Mouse (Mus musculus) intestine, postnatal 0 days (tissue): ENCODE results near the gene Adamts2. TPM values are rescaled to one million over a fixed set of nuclear protein-coding genes. Genes with fewer than 3 reads are reported as not detected.

Source experiments
- ATAC-seq: fragments of 200-750 bp; cut with Nextera tagmentation; 2 replicates; pipeline ENCODE4 v1.8.0; 2017; ENCODE audit warnings: mild to moderate bottlenecking, moderate TSS enrichment, moderate library complexity
- H3K27ac ChIP-seq: fragments of 300-500 bp; sonication (generic); 2 replicates; pipeline ENCODE4 v1.5.1; 2014; ENCODE audit warnings: mild to moderate bottlenecking, low read depth, low read length, moderate library complexity
- H3K27me3 ChIP-seq: fragments of 300-500 bp; sonication (generic); replicated peaks from 2 replicates; pipeline ENCODE4 v1.6.1; 2014; ENCODE audit warnings: low read length, mixed read lengths; ENCODE audit not compliant: control insufficient read depth, insufficient read depth
- H3K36me3 ChIP-seq: fragments of 300-500 bp; sonication (generic); 2 replicates; pipeline ENCODE4 v1.6.1; 2014; ENCODE audit warnings: mild to moderate bottlenecking, moderate library complexity; ENCODE audit not compliant: control insufficient read depth, insufficient read depth
- H3K4me1 ChIP-seq: fragments of 300-500 bp; sonication (generic); replicated peaks from 2 replicates; pipeline ENCODE4 v1.6.1; 2014; ENCODE audit warnings: antibody characterized with exemption, low read length, mixed read lengths; ENCODE audit not compliant: control insufficient read depth, insufficient read depth
- H3K4me2 ChIP-seq: fragments of 300-500 bp; sonication (generic); replicated peaks from 2 replicates; pipeline ENCODE4 v1.6.1; 2014; ENCODE audit warnings: low read depth, mild to moderate bottlenecking, moderate library complexity
- H3K4me3 ChIP-seq: fragments of 300-500 bp; sonication (generic); 2 replicates; pipeline ENCODE4 v1.5.1; 2014; ENCODE audit warnings: low read depth, low read length
- H3K9ac ChIP-seq: fragments of 300-500 bp; sonication (generic); 2 replicates; pipeline ENCODE4 v1.6.1; 2014; ENCODE audit warnings: mild to moderate bottlenecking, low read depth, low read length
- H3K9me3 ChIP-seq: fragments of 300-500 bp; sonication (generic); 2 replicates; pipeline ENCODE4 v1.6.1; 2016; ENCODE audit warnings: mixed run types; ENCODE audit not compliant: control insufficient read depth
- CTCF ChIP-seq: sonication (generic); IDR thresholded peaks from 2 replicates; pipeline ENCODE4 v1.5.1; 2016; ENCODE audit warnings: low read depth, mild to moderate bottlenecking, control low read depth, antibody characterized with exemption, moderate library complexity
- WGBS: fragments of 180-500 bp; shearing (Covaris S2); extraction: QIAGEN DNeasy Blood & Tissue Kit; methylation state at CpG from one replicate; pipeline ENCODE4 v1.1.7; 2014; 5-methylcytosine and 5-hydroxymethylcytosine counted together
- polyA plus RNA-seq: library from polyadenylated mRNA; unstranded; fragments of >200 nt; fragmentation: Nextera tagmentation; extraction: Ambion mirVana; gene quantifications from 2 replicates; pipeline ENCODE4 v1.2.1, GENCODE M21; 2015

Gene Adamts2
- polyA plus RNA-seq, result 4.6 and 4.8 TPM in 2 replicates

GRCm38 (mm10) chr11:50601641-50602355 lies at the start of gene Adamts2:
TSS of gene Adamts2 (plus strand) at chr11:50602084.
- H3K4me1 ChIP-seq, result no peaks in the 10 kb centered on the region
- H3K27me3 ChIP-seq, result peaks cover 47% of the 10 kb centered on the region
- H3K27ac ChIP-seq, result no peak within 1 kb of the TSS
- peak; percentile 55 for ATAC-seq
- WGBS, result under 1% methylated on average over 70 of the region's 82 CpGs
- TF ChIP-seq CTCF, result no peak; the same call in 1 of the 2 replicates
- H3K4me3 ChIP-seq, result peak within 1 kb of the TSS; percentile 60
- H3K9me3 ChIP-seq, result no peaks in the 10 kb centered on the region
- peak within 1 kb of the TSS; percentile 89 for H3K4me2 ChIP-seq
- H3K36me3 ChIP-seq, result no peaks in the 10 kb centered on the region
- H3K9ac ChIP-seq, result peak within 1 kb of the TSS; percentile 40; the same call in 1 of the 2 replicates

GRCm38 (mm10) chr11:50557064-50557463 lies 44.8 kb upstream of the Adamts2 start:
- no peaks in the 10 kb centered on the region for H3K27me3 ChIP-seq
- 88% methylated on average over 3 of the region's 3 CpGs for WGBS
- H3K4me1 ChIP-seq, result no peaks in the 10 kb centered on the region
- H3K9me3 ChIP-seq, result no peaks in the 10 kb centered on the region
- H3K4me2 ChIP-seq, result no peak overlapping the region
- H3K4me3 ChIP-seq, result no peak overlapping the region
- no peak overlapping the region for H3K27ac ChIP-seq
- TF ChIP-seq CTCF, result no peak
- H3K36me3 ChIP-seq, result no peaks in the 10 kb centered on the region
- ATAC-seq, result no peak
- H3K9ac ChIP-seq, result no peak overlapping the region

DNA sequence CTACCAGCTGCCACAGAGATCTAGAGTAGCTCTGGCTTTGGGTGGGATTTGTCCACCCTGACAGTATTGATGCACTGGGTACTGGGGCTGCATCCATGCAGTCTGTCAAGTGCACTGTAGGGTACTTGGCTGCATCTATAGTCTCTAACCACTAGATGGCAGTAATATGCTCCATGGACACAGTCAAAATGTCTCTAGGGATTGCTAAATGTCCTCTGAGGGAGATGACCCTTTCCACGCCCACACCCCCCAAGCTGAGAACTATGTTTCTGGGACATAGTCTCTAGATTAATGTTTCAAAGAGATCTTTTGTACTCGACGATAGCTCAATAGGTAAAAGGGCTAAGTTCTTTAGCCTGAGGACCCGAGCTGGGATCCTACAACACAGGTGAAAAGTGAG lies 42.8 kb upstream of the Adamts2 start:
- Histone ChIP-seq H3K27me3 (no peaks in the 10 kb centered on the region), H3K4me1 (no peaks in the 10 kb centered on the region), H3K27ac (no peak overlapping the region), H3K36me3 (no peaks in the 10 kb centered on the region), H3K4me3 (no peak overlapping the region), H3K9me3 (no peaks in the 10 kb centered on the region), H3K4me2 (no peak overlapping the region), H3K9ac (no peak overlapping the region)
- peak; percentile 88 for TF ChIP-seq CTCF
- 38% methylated on average over 4 of the region's 4 CpGs for WGBS
- no peak for ATAC-seq

DNA sequence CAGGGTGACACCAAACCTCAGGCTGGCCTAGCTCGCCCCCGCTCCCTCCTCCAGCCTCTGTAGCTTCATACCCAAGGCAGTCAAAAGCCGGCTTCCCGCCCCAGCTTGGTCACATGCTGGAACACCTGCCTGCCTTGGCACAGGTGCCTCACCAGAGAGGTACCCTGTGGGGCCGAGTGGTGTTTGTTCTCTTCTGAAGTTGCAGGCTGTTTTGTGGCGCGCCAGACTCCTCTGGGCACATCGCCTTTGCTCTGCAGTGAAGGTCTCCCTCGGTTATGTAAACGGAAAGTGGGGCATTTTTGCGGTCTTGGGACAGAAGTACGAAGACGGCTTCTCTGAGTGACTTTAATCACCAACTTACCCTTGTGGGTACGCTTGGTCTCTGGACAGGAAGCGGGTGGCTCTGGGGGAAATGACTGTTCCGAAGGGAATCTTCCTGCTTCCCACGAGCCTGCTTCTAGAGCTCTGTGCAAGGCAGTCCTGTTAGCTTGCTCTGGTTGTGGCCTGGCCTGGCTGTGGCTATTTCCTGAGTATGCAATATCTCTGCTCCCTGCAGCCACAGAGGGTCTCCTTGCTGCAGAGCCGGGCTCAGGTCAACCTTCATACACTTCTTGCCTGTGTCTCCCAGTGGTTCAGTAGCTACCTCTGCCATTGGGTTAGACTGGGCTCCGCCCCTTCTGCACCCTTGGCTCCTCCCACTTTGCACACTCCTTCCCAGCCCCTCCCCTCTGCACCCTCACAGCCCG lies 36.2 kb upstream of the Adamts2 start:
- 63% methylated on average over 20 of the region's 20 CpGs for WGBS
- no peak for ATAC-seq

GRCm38 (mm10) chr11:50571448-50571847 lies 30.4 kb upstream of the Adamts2 start:
- no peak overlapping the region for H3K9ac ChIP-seq
- ATAC-seq, result no peak
- no peak for TF ChIP-seq CTCF
- no peaks in the 10 kb centered on the region for H3K36me3 ChIP-seq
- H3K4me3 ChIP-seq, result no peak overlapping the region
- H3K9me3 ChIP-seq, result no peaks in the 10 kb centered on the region
- H3K4me2 ChIP-seq, result no peak overlapping the region
- no peaks in the 10 kb centered on the region for H3K27me3 ChIP-seq
- H3K27ac ChIP-seq, result no peak overlapping the region
- no peaks in the 10 kb centered on the region for H3K4me1 ChIP-seq
- WGBS, result 63% methylated on average over 6 of the region's 6 CpGs

More for the DNA sequence above, 36.2 kb upstream of the Adamts2 start:
- H3K27ac ChIP-seq, result no peak overlapping the region
- H3K9ac ChIP-seq, result no peak overlapping the region
- TF ChIP-seq CTCF, result no peak
- H3K9me3 ChIP-seq, result no peaks in the 10 kb centered on the region
- no peak overlapping the region for H3K4me2 ChIP-seq
- H3K4me3 ChIP-seq, result no peak overlapping the region
- H3K36me3 ChIP-seq, result no peaks in the 10 kb centered on the region
- no peaks in the 10 kb centered on the region for H3K4me1 ChIP-seq
- no peaks in the 10 kb centered on the region for H3K27me3 ChIP-seq

DNA sequence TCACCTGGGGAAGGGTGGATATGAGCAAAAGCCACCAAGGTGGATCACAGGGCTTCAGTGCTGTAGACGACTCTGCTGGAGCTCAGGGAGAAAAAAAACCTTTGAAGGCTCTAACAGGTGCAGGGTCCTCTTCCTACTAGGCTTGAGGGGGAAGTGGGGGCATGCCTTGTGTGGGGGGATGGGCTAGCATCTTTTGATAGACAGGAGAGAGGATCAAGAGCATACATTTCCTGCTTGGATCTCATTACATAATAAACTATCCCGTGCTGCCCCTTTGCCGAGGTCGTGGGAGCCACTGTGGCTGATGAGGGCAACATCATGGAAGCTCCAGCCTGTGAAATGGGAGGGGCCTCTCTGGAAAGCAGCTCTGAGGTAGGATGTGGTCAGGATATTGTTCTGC lies 25.4 kb upstream of the Adamts2 start:
- H3K36me3 ChIP-seq, result no peaks in the 10 kb centered on the region
- H3K9me3 ChIP-seq, result no peaks in the 10 kb centered on the region
- H3K4me2 ChIP-seq, result no peak overlapping the region
- no peak overlapping the region for H3K9ac ChIP-seq
- no peak for TF ChIP-seq CTCF
- ATAC-seq, result no peak
- WGBS, result 49% methylated on average over 4 of the region's 4 CpGs
- no peak overlapping the region for H3K27ac ChIP-seq
- H3K4me1 ChIP-seq, result no peaks in the 10 kb centered on the region
- no peak overlapping the region for H3K4me3 ChIP-seq
- H3K27me3 ChIP-seq, result no peaks in the 10 kb centered on the region
